Mouse (Mus musculus): ENCODE measurements around the gene Pold3. TPM values are rescaled to one million over a fixed set of nuclear protein-coding genes. Genes with fewer than 3 reads are reported as not detected.

Pold3 gene
- polyA plus RNA-seq, 1 experiment from 2014 or later = 78.4 TPM

GRCm38 (mm10) chr7:100051904-100052303 is 69.5 kb downstream of the Pold3 start:
- H3K4me1 ChIP-seq = peaks cover 5% of the 10 kb centered on the region; the same call in 1 of the 2 replicates
- no peaks in the 10 kb centered on the region for H3K9me3 ChIP-seq
- no peak overlapping the region for H3K27ac ChIP-seq (replicated peaks)
- H3K4me2 ChIP-seq (replicated peaks) = no peak overlapping the region
- H3K9ac ChIP-seq (replicated peaks) = no peak overlapping the region
- no peaks in the 10 kb centered on the region for H3K36me3 ChIP-seq
- H3K27me3 ChIP-seq = no peaks in the 10 kb centered on the region
- ATAC-seq (ENCODE audit: low FRiP score, low read depth) = no peak
- 74% methylated on average over 4 of the region's 4 CpGs for WGBS
- H3K4me3 ChIP-seq = no peak overlapping the region

DNA sequence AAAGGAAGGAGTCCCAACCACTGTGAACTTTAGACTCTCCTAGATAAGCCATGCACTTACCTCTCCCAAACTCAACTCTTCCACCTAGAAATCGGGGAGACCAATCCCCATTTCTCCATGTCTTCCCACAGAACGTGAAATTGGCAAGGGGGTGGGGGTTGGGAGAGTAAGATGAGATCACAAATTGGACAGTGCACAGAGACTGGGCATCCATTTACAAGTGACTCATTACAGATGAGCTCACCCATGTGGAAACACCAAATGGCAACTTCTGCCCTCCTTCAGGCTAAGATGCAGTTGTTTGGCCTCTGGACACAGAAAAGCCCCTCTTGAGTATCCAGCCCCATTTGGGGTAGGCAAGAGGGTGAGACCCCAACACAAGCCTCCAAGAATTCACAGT is 74.9 kb downstream of the Pold3 start:
- Histone ChIP-seq H3K9ac (replicated peaks) (no peak overlapping the region), H3K4me2 (replicated peaks) (no peak overlapping the region), H3K4me1 (peaks cover 10% of the 10 kb centered on the region), H3K27ac (replicated peaks) (no peak overlapping the region), H3K27me3 (peaks cover 24% of the 10 kb centered on the region), H3K4me3 (no peak overlapping the region), H3K9me3 (no peaks in the 10 kb centered on the region), H3K36me3 (no peaks in the 10 kb centered on the region)
- ATAC-seq (ENCODE audit: low FRiP score, low read depth) = no peak
- WGBS = 69% methylated on average over 2 of the region's 2 CpGs

GRCm38 (mm10) chr7:100043605-100044031 is 77.7 kb downstream of the Pold3 start:
- Histone ChIP-seq H3K27me3 (peaks cover 25% of the 10 kb centered on the region), H3K27ac (replicated peaks) (no peak overlapping the region), H3K4me3 (no peak overlapping the region), H3K9me3 (no peaks in the 10 kb centered on the region), H3K4me1 (peaks cover 5% of the 10 kb centered on the region; the same call in 1 of the 2 replicates), H3K36me3 (no peaks in the 10 kb centered on the region), H3K9ac (replicated peaks) (no peak overlapping the region), H3K4me2 (replicated peaks) (no peak overlapping the region)
- 56% methylated on average over 4 of the region's 4 CpGs for WGBS
- ATAC-seq (ENCODE audit: low FRiP score, low read depth) = no peak

DNA sequence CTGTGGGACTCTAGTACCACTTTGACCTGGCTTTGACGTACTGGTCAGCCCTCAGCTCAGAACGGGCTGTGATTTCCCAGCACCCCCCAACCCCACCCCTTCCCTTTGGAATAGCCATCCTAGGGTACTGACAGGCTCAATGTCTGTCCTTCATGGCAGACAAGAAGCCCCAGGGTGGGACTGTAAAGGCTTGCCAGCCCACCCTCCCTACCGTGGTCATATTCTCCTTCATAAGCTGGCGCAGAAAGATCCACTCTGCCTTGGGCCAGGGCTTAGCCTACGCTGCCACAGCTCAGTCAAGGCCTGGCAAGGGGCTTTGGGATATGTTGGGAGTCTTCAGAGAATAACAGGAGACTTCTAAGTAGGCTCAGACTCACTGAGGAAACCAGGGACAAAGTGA is 78.3 kb downstream of the Pold3 start:
- peaks cover 25% of the 10 kb centered on the region for H3K27me3 ChIP-seq
- ATAC-seq (ENCODE audit: low FRiP score, low read depth) = no peak
- H3K4me1 ChIP-seq = peaks cover 5% of the 10 kb centered on the region; the same call in 1 of the 2 replicates
- WGBS = 87% methylated on average over 5 of the region's 5 CpGs
- H3K9ac ChIP-seq (replicated peaks) = no peak overlapping the region
- H3K36me3 ChIP-seq = no peaks in the 10 kb centered on the region
- no peak overlapping the region for H3K4me3 ChIP-seq
- no peaks in the 10 kb centered on the region for H3K9me3 ChIP-seq
- no peak overlapping the region for H3K27ac ChIP-seq (replicated peaks)
- no peak overlapping the region for H3K4me2 ChIP-seq (replicated peaks)

DNA sequence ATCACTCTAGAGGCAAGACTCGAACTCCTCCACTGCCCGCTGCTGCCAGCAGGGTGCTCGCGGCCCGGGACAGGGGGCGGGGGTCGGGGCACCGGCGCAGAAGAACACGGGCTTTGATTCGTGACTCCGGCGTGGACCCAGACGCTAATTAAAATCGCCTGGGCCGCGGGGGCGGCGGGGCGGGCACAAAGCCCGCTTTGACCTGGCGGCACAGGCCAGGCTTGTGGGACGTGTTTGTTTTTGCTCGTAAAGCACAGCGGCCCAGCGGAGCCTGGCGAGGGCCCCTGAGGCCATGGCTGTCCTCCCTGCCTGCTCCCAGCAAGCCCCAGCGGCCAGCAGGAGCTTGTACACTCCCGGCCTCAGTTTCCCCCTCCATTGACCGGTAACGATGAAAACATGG is 79.2 kb downstream of the Pold3 start:
- WGBS = 14% methylated on average over 31 of the region's 31 CpGs

GRCm38 (mm10) chr7:100036495-100036894 is 84.9 kb downstream of the Pold3 start:
- no peaks in the 10 kb centered on the region for H3K9me3 ChIP-seq
- no peak overlapping the region for H3K4me2 ChIP-seq (replicated peaks)
- no peak for ATAC-seq (ENCODE audit: low FRiP score, low read depth)
- H3K4me1 ChIP-seq = no peaks in the 10 kb centered on the region
- no peak overlapping the region for H3K27ac ChIP-seq (replicated peaks)
- H3K27me3 ChIP-seq = 0 out of 2 replicates have a peak, but pooled peaks cover under 1% of the 10 kb centered on the region
- H3K4me3 ChIP-seq = no peak overlapping the region
- no peaks in the 10 kb centered on the region for H3K36me3 ChIP-seq
- no peak overlapping the region for H3K9ac ChIP-seq (replicated peaks)
- 78% methylated on average over 3 of the region's 3 CpGs for WGBS

More for the DNA sequence above, 79.2 kb downstream of the Pold3 start:
- peak overlapping the region; percentile 7; the same call in 1 of the 2 replicates for H3K4me3 ChIP-seq
- H3K9me3 ChIP-seq = no peaks in the 10 kb centered on the region
- H3K4me1 ChIP-seq = peaks cover 5% of the 10 kb centered on the region; the same call in 1 of the 2 replicates
- peak overlapping the region; percentile 21; the same call in 1 of the 2 replicates for H3K4me2 ChIP-seq (replicated peaks)
- H3K27ac ChIP-seq (replicated peaks) = no peak overlapping the region
- H3K27me3 ChIP-seq = peaks cover 25% of the 10 kb centered on the region
- no peaks in the 10 kb centered on the region for H3K36me3 ChIP-seq
- no peak for ATAC-seq (ENCODE audit: low FRiP score, low read depth)
- H3K9ac ChIP-seq (replicated peaks) = no peak overlapping the region

DNA sequence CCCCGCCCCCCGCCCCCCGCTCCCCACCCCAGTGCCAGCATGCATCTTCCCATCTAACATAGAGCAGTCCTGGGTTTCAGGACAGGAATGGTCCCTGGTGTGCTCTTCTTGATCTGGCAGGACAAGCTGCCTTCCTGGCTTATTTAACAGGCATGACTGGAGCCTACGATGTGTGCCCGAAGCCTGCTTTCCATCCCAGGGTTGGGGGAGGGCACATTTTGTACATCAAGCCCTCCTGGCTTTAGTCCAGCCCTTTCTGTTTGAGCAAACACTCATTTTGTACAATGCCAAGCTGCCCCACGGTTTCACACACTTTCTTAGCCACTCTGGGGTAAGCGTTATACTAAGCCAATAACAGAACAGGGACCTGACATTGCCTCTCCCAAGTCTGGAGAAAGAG is 85.3 kb downstream of the Pold3 start:
- no peaks in the 10 kb centered on the region for H3K9me3 ChIP-seq
- no peaks in the 10 kb centered on the region for H3K27me3 ChIP-seq
- no peak overlapping the region for H3K27ac ChIP-seq (replicated peaks)
- no peak overlapping the region for H3K9ac ChIP-seq (replicated peaks)
- no peak for ATAC-seq (ENCODE audit: low FRiP score, low read depth)
- WGBS = 82% methylated on average over 7 of the region's 7 CpGs
- H3K4me1 ChIP-seq = no peaks in the 10 kb centered on the region
- H3K4me3 ChIP-seq = no peak overlapping the region
- no peak overlapping the region for H3K4me2 ChIP-seq (replicated peaks)
- no peaks in the 10 kb centered on the region for H3K36me3 ChIP-seq

GRCm38 (mm10) chr7:100034815-100035463 is 86.4 kb downstream of the Pold3 start:
- Histone ChIP-seq H3K4me3 (no peak overlapping the region), H3K27me3 (no peaks in the 10 kb centered on the region), H3K27ac (replicated peaks) (no peak overlapping the region), H3K9ac (replicated peaks) (no peak overlapping the region), H3K4me1 (no peaks in the 10 kb centered on the region), H3K4me2 (replicated peaks) (no peak overlapping the region), H3K9me3 (no peaks in the 10 kb centered on the region), H3K36me3 (no peaks in the 10 kb centered on the region)
- ATAC-seq (ENCODE audit: low FRiP score, low read depth) = no peak
- WGBS = 87% methylated on average over 11 of the region's 11 CpGs

DNA sequence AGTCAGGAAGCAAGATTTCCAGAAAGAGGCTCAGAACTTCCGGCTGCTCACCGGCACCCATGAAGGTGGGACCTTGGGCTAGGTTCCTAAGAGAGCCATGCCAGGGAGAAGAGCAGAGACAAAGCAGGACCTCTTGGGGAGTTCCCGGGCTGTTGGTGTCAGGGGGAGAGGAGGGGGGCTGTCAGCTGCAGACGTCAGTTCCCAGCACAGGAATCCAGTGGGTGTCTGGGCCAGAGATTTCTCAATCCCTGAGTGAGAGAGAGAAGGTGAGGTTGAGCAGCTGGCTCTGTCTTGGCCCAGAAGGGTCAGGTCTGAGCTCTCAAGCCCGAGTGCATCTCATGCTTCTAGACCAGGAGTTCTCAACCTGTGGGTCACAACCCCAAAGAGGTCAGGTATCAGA is 87.7 kb downstream of the Pold3 start:
- Histone ChIP-seq H3K36me3 (no peaks in the 10 kb centered on the region), H3K27ac (replicated peaks) (no peak overlapping the region), H3K4me2 (replicated peaks) (no peak overlapping the region), H3K4me1 (no peaks in the 10 kb centered on the region), H3K27me3 (no peaks in the 10 kb centered on the region), H3K9me3 (no peaks in the 10 kb centered on the region), H3K4me3 (no peak overlapping the region), H3K9ac (replicated peaks) (no peak overlapping the region)
- ATAC-seq (ENCODE audit: low FRiP score, low read depth) = no peak
- 72% methylated on average over 5 of the region's 5 CpGs for WGBS

Other genes starting within 250 kb of the Pold3 start
- 7.4 and 7.8 TPM in 2 replicates for gene Rnf169, start 141.1 kb downstream of the Pold3 start, polyA plus RNA-seq (2016; fragmentation: Nextera tagmentation; extraction: Ambion mirVana)
- not detected in 2 replicates for gene Chrdl2, start 115.4 kb downstream of the Pold3 start, polyA plus RNA-seq (2016; fragmentation: Nextera tagmentation; extraction: Ambion mirVana)
- gene Lipt2, start 37.7 kb upstream of the Pold3 start, polyA plus RNA-seq (2016; fragmentation: Nextera tagmentation; extraction: Ambion mirVana) = 15.7 and 16.9 TPM in 2 replicates
- gene Kcne3, start 54.9 kb upstream of the Pold3 start, polyA plus RNA-seq (2016; fragmentation: Nextera tagmentation; extraction: Ambion mirVana) = 1.4 and 1.5 TPM in 2 replicates
- gene Pgm2l1, start 105.8 kb upstream of the Pold3 start, polyA plus RNA-seq (2016; fragmentation: Nextera tagmentation; extraction: Ambion mirVana) = 11.8 and 14.3 TPM in 2 replicates
- gene P4ha3, start 164.0 kb upstream of the Pold3 start, polyA plus RNA-seq (2016; fragmentation: Nextera tagmentation; extraction: Ambion mirVana) = 4.4 and 4.7 TPM in 2 replicates